Comparison of ENCODE assay signal across 26 mouse cellular contexts in genomic region chr2:93720956-93721355, GRCm38 (mm10).
DNase-seq lines count a peak whose midpoint lies in the region; ATAC-seq and TF ChIP-seq lines count a peak whose summit lies in the region.
"Had no signal": no experiment of that assay in that cellular context is flagged by ENCODE, and none has a peak within 500 bp of the region (broad histone marks: within the 10 kb centered on the region; RNA-seq: fewer than 3 reads in every experiment).

No protein-coding gene starts in this region.

- H3K4me3 ChIP-seq in kidney, adult 2 months (ENCODE audit: insufficient read depth, low read depth, low read length), result no peak overlapping the region
- no peak overlapping the region for H3K4me3 ChIP-seq in kidney, postnatal 0 days (replicated peaks; ENCODE audit: low read depth, low read length)
- no peak overlapping the region for H3K4me3 ChIP-seq in kidney, embryonic 15.5 days (replicated peaks)
- H3K4me3 ChIP-seq in liver, embryonic 15.5 days (replicated peaks), result no peak overlapping the region
- no peak overlapping the region for H3K4me3 ChIP-seq in liver, embryonic 11.5 days (ENCODE audit: low read depth, low read length)
- no peak overlapping the region for H3K4me3 ChIP-seq in stomach, embryonic 15.5 days (replicated peaks)
- H3K4me3 ChIP-seq in stomach, postnatal 0 days (ENCODE audit: low read depth, low read length), result no peak overlapping the region
- H3K4me3 ChIP-seq: forebrain, embryonic 10.5 days; forebrain, embryonic 13.5 days; heart, embryonic 12.5 days; heart, embryonic 15.5 days had no signal

- 63% methylated on average over 1 of the region's 1 CpGs for WGBS in kidney, adult 2 months
- WGBS in kidney, postnatal 0 days, result 72% methylated on average over 1 of the region's 1 CpGs
- WGBS in kidney, embryonic 15.5 days, result 78% methylated on average over 1 of the region's 1 CpGs
- WGBS in liver, embryonic 15.5 days (ENCODE audit: insufficient replicate concordance), result 61% methylated on average over 1 of the region's 1 CpGs
- WGBS in liver, embryonic 11.5 days, result 80% methylated on average over 1 of the region's 1 CpGs
- 86% methylated on average over 1 of the region's 1 CpGs for WGBS in stomach, embryonic 15.5 days
- 91% methylated on average over 1 of the region's 1 CpGs for WGBS in stomach, postnatal 0 days

- no peak for TF ChIP-seq EP300 in stomach, postnatal 0 days (optimal IDR thresholded peaks at IDR 0.05)

- no peak for TF ChIP-seq POLR2A in kidney, adult 2 months (IDR thresholded peaks at IDR 0.05; ENCODE audit: low read depth, low read length)

- DNase-seq in kidney, adult 2 months, result peak; percentile 40
- no peak for DNase-seq in kidney, postnatal 4 days
- no peak for DNase-seq in kidney, postnatal 0 days (ENCODE audit: low spot score)
- no peak for DNase-seq in liver, embryonic 11.5 days (ENCODE audit: low spot score)
- DNase-seq in stomach, postnatal 0 days (ENCODE audit: low spot score), result no peak
- DNase-seq: adrenal gland, postnatal 10 days; adrenal gland, postnatal 36 days; B cell, adult 2 months; cerebellum, adult 18-20 months; cerebellum, adult 9-10 months; gastrocnemius, postnatal 14 days; heart, adult 18-20 months; heart, postnatal 10 days; heart, postnatal 36 days had no signal

- H3K36me3 ChIP-seq in kidney, adult 2 months (ENCODE audit: control insufficient read depth, insufficient read depth, low read length), result no peaks in the 10 kb centered on the region
- peaks cover 5% of the 10 kb centered on the region; the same call in 1 of the 2 replicates for H3K36me3 ChIP-seq in kidney, postnatal 0 days (ENCODE audit: insufficient read depth, low read length)
- peaks cover 15% of the 10 kb centered on the region; the same call in 1 of the 2 replicates for H3K36me3 ChIP-seq in kidney, embryonic 15.5 days
- H3K36me3 ChIP-seq in liver, embryonic 15.5 days (replicated peaks), result no peaks in the 10 kb centered on the region
- 0 out of 2 replicates have a peak, but pooled peaks cover 2% of the 10 kb centered on the region for H3K36me3 ChIP-seq in liver, embryonic 11.5 days (ENCODE audit: control insufficient read depth, insufficient read depth, low read length)
- 0 out of 2 replicates have a peak, but pooled peaks cover 3% of the 10 kb centered on the region for H3K36me3 ChIP-seq in stomach, embryonic 15.5 days
- H3K36me3 ChIP-seq in stomach, postnatal 0 days (ENCODE audit: control insufficient read depth, insufficient read depth, low read length), result 0 out of 2 replicates have a peak, but pooled peaks cover 2% of the 10 kb centered on the region
- H3K36me3 ChIP-seq: heart, embryonic 12.5 days had no signal

- no peak for TF ChIP-seq CTCF in kidney, adult 2 months (conservative IDR thresholded peaks at IDR 0.05; ENCODE audit: insufficient read depth, insufficient read length, low read depth, low read length)
- TF ChIP-seq CTCF in kidney, postnatal 0 days (IDR thresholded peaks at IDR 0.05; ENCODE audit: low read depth), result no peak
- TF ChIP-seq CTCF in stomach, postnatal 0 days (IDR thresholded peaks at IDR 0.05; ENCODE audit: low read depth), result no peak

- no peaks in the 10 kb centered on the region for H3K27me3 ChIP-seq in kidney, adult 2 months (replicated peaks; ENCODE audit: control insufficient read depth, insufficient read depth, low read length)
- no peaks in the 10 kb centered on the region for H3K27me3 ChIP-seq in kidney, postnatal 0 days (ENCODE audit: insufficient read depth, low read length)
- H3K27me3 ChIP-seq in kidney, embryonic 15.5 days, result no peaks in the 10 kb centered on the region
- H3K27me3 ChIP-seq in liver, embryonic 15.5 days, result no peaks in the 10 kb centered on the region
- H3K27me3 ChIP-seq in liver, embryonic 11.5 days (replicated peaks; ENCODE audit: control insufficient read depth, insufficient read depth, low read length), result no peaks in the 10 kb centered on the region
- no peaks in the 10 kb centered on the region for H3K27me3 ChIP-seq in stomach, embryonic 15.5 days (replicated peaks)
- H3K27me3 ChIP-seq in stomach, postnatal 0 days (ENCODE audit: control insufficient read depth, insufficient read depth, low read length), result no peaks in the 10 kb centered on the region
- H3K27me3 ChIP-seq: CH12.LX; forebrain, embryonic 13.5 days; heart, embryonic 12.5 days; heart, embryonic 15.5 days; Patski had no signal

- no peaks in the 10 kb centered on the region for H3K9me3 ChIP-seq in kidney, postnatal 0 days (replicated peaks; ENCODE audit: low read length)
- 0 out of 2 replicates have a peak, but pooled peaks cover 3% of the 10 kb centered on the region for H3K9me3 ChIP-seq in kidney, embryonic 15.5 days (replicated peaks)
- no peaks in the 10 kb centered on the region for H3K9me3 ChIP-seq in liver, embryonic 15.5 days (replicated peaks)
- H3K9me3 ChIP-seq in liver, embryonic 11.5 days (ENCODE audit: control insufficient read depth, low read length), result no peaks in the 10 kb centered on the region
- H3K9me3 ChIP-seq in stomach, embryonic 15.5 days, result no peaks in the 10 kb centered on the region
- no peaks in the 10 kb centered on the region for H3K9me3 ChIP-seq in stomach, postnatal 0 days (ENCODE audit: control insufficient read depth, low read length)
- H3K9me3 ChIP-seq: G1E; heart, embryonic 12.5 days; heart, embryonic 15.5 days had no signal

- no peak; the same call in 1 of the 2 replicates for ATAC-seq in kidney, postnatal 0 days (replicated peaks; ENCODE audit: low FRiP score, low read depth)
- no peak for ATAC-seq in kidney, embryonic 15.5 days (replicated peaks; ENCODE audit: low FRiP score)
- peak; percentile 70; the same call in 1 of the 2 replicates for ATAC-seq in liver, embryonic 15.5 days (ENCODE audit: insufficient read depth)
- no peak for ATAC-seq in liver, embryonic 11.5 days (replicated peaks; ENCODE audit: low FRiP score)
- ATAC-seq in stomach, embryonic 15.5 days (ENCODE audit: insufficient read depth, low FRiP score, low read depth), result 0 out of 2 replicates have a peak, but pooled peaks have one; percentile 15
- no peak for ATAC-seq in stomach, postnatal 0 days (ENCODE audit: low FRiP score, low TSS enrichment)
- ATAC-seq: forebrain, embryonic 13.5 days; forebrain, embryonic 16.5 days; Patski had no signal

- H3K9ac ChIP-seq in kidney, postnatal 0 days (ENCODE audit: low read depth, low read length), result no peak overlapping the region
- H3K9ac ChIP-seq in kidney, embryonic 15.5 days, result no peak overlapping the region
- no peak overlapping the region for H3K9ac ChIP-seq in liver, embryonic 15.5 days
- H3K9ac ChIP-seq in liver, embryonic 11.5 days (ENCODE audit: low read depth, low read length), result no peak overlapping the region
- H3K9ac ChIP-seq in stomach, embryonic 15.5 days, result no peak overlapping the region
- no peak overlapping the region for H3K9ac ChIP-seq in stomach, postnatal 0 days (ENCODE audit: low read length)
- H3K9ac ChIP-seq: forebrain, embryonic 13.5 days; heart, embryonic 12.5 days; heart, embryonic 15.5 days; hindbrain, embryonic 14.5 days had no signal

- H3K4me2 ChIP-seq in kidney, postnatal 0 days (ENCODE audit: low read length), result no peak overlapping the region
- no peak overlapping the region for H3K4me2 ChIP-seq in kidney, embryonic 15.5 days
- H3K4me2 ChIP-seq in liver, embryonic 15.5 days, result no peak overlapping the region
- H3K4me2 ChIP-seq in liver, embryonic 11.5 days, result no peak overlapping the region
- H3K4me2 ChIP-seq in stomach, embryonic 15.5 days, result no peak overlapping the region
- H3K4me2 ChIP-seq in stomach, postnatal 0 days (replicated peaks; ENCODE audit: low read depth), result no peak overlapping the region
- H3K4me2 ChIP-seq: forebrain, embryonic 13.5 days; heart, embryonic 12.5 days; heart, embryonic 15.5 days; hindbrain, embryonic 14.5 days had no signal

- peak overlapping the region; percentile 30; the same call in 1 of the 2 replicates for H3K27ac ChIP-seq in kidney, adult 2 months (ENCODE audit: insufficient read depth, low read depth, low read length)
- H3K27ac ChIP-seq in kidney, postnatal 0 days, result peak overlapping the region; percentile 16; the same call in 1 of the 2 replicates
- H3K27ac ChIP-seq in kidney, embryonic 15.5 days, result no peak overlapping the region
- peak overlapping the region; percentile 4; the same call in 1 of the 2 replicates for H3K27ac ChIP-seq in liver, embryonic 15.5 days (replicated peaks)
- no peak overlapping the region for H3K27ac ChIP-seq in liver, embryonic 11.5 days (ENCODE audit: low read depth, low read length)
- no peak overlapping the region for H3K27ac ChIP-seq in stomach, embryonic 15.5 days
- no peak overlapping the region for H3K27ac ChIP-seq in stomach, postnatal 0 days (replicated peaks)
- H3K27ac ChIP-seq: forebrain, embryonic 10.5 days; forebrain, embryonic 13.5 days; heart, embryonic 15.5 days; hindbrain, embryonic 14.5 days had no signal

- H3K4me1 ChIP-seq in kidney, adult 2 months (ENCODE audit: control insufficient read depth, insufficient read depth, low read length), result no peaks in the 10 kb centered on the region
- no peaks in the 10 kb centered on the region for H3K4me1 ChIP-seq in kidney, postnatal 0 days (replicated peaks; ENCODE audit: insufficient read depth, low read length)
- H3K4me1 ChIP-seq in kidney, embryonic 15.5 days, result 0 out of 2 replicates have a peak, but pooled peaks cover 2% of the 10 kb centered on the region
- no peaks in the 10 kb centered on the region; the same call in 1 of the 2 replicates for H3K4me1 ChIP-seq in liver, embryonic 15.5 days (replicated peaks)
- no peaks in the 10 kb centered on the region for H3K4me1 ChIP-seq in liver, embryonic 11.5 days (replicated peaks; ENCODE audit: control insufficient read depth, insufficient read depth, low read length)
- no peaks in the 10 kb centered on the region for H3K4me1 ChIP-seq in stomach, embryonic 15.5 days
- 0 out of 2 replicates have a peak, but pooled peaks cover 2% of the 10 kb centered on the region for H3K4me1 ChIP-seq in stomach, postnatal 0 days (replicated peaks; ENCODE audit: control insufficient read depth, insufficient read depth)
- H3K4me1 ChIP-seq: forebrain, embryonic 10.5 days; forebrain, embryonic 13.5 days had no signal

Comparison
In these comparisons a context has a peak if more than half of its experiments do, and no peak if none do; other contexts are left out.
1. H3K27ac ChIP-seq: peak in kidney, adult 2 months (single experiment), kidney, postnatal 0 days (single experiment) and liver, embryonic 15.5 days (single experiment); none in kidney, embryonic 15.5 days (single experiment), liver, embryonic 11.5 days (single experiment), stomach, embryonic 15.5 days (single experiment) and stomach, postnatal 0 days (single experiment).
2. ATAC-seq: peak in liver, embryonic 15.5 days (single experiment) and stomach, embryonic 15.5 days (single experiment); none in kidney, postnatal 0 days (single experiment), kidney, embryonic 15.5 days (single experiment), liver, embryonic 11.5 days (single experiment) and stomach, postnatal 0 days (single experiment).